Mouse (Mus musculus): ENCODE results near the gene Tnrc18.
A peak's percentile ranks its signal among the peaks of the same experiment; 100 is the strongest.

Gene Tnrc18

GRCm38 (mm10) chr5:142716056-142716455 lies 101.4 kb downstream of the Tnrc18 start:
- DNase-seq: no peak

DNA sequence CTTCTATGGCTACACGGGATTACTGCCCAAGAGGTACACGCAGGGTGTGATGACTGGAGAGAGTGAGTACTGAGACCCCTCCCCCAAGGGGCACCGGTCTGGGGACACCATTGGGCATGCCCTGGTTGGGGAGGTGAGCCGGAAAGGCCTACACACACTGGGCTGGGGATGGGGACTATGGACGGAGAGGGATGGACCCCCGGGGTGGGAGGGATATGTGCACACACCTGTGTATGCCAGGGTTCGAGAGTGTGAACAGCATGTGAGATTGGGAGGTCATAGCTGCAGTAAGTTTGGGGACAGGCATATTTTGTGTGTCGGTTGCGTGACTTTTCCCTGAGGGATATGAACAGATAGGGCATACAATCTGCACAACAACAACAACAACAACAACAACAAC lies 102.4 kb downstream of the Tnrc18 start:
- no peak for DNase-seq

DNA sequence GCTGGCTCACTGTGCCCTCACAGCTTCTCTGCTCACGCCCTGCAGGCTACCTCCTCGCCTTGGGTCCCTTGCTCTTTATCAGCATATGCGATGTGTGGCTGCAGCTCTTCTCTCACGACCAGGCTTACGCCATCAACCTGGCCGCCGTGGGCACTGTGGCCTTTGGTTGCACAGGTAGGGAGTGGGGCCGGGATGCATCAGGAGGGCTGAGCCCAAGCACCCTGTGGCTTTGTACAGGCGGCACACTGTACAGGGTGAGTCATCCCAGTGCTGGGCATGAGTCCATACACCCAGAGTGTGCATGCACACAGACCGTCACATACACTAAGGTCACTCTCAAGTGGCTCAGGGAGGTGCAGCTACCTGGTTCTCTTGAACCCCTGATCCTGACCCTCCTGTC lies 103.5 kb downstream of the Tnrc18 start:
- no peak for DNase-seq

DNA sequence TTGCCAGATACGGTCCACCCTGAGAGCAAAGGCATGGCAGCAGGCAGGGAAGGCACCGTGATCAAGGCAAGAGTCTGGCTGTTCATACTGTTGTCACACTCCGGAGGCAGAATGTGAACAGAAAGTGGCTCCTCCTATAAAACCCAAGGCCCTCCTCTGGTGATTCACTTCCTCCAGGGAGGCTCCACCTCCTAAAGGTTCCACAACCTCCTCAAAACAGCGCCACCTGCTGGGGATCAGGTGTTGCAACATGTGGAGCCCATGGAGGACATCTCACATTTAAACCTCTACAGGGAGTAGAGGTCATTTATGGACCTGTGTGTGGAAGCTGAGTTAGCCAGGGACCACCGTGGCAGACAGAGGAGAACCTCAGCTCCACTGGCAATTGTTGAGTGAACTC lies 105.1 kb downstream of the Tnrc18 start:
- DNase-seq: no peak

DNA sequence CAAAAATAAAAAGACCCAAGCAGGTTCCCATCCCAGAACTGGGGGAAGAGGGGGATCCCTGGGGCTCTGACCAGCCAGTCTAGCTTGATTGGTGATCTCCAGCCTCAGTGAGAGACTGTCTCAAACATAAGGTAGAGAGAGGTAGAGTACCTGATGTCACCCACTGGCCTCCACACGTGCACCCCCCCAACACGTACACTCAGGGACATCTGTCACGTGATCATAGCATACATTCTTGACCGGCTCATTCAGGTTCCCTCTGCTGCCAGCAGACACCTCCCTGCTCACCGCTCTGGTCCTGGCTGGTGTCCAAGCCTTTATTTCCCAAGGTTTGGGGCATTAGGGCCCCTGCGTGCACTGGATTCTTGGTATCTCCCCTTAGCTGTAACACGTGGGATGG lies 108.0 kb downstream of the Tnrc18 start:
- DNase-seq: no peak

- DNase-seq: no peak
Observed at GRCm38 (mm10) chr5:142707709-142708108, 109.8 kb downstream of the Tnrc18 start.

DNA sequence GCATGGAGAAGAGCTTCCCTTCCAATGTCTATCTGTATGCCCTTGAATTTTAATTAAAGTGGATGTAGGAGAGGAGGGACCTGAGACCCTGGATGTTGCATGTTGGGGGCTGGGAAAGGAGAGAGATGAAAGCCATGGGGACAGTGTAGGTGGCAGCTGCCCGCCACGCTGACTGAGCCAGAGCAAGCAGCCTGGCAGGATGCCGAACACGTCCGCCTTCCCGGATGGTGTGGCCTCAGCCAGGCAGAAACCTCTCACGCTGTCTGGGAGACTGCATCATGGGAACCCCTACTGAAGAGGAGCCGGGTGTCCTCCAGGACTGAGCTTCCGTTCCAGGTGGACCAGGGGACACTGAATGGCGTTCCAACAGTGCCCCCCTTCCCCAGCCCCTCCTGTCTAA lies 113.9 kb downstream of the Tnrc18 start:
- no peak for DNase-seq

DNA sequence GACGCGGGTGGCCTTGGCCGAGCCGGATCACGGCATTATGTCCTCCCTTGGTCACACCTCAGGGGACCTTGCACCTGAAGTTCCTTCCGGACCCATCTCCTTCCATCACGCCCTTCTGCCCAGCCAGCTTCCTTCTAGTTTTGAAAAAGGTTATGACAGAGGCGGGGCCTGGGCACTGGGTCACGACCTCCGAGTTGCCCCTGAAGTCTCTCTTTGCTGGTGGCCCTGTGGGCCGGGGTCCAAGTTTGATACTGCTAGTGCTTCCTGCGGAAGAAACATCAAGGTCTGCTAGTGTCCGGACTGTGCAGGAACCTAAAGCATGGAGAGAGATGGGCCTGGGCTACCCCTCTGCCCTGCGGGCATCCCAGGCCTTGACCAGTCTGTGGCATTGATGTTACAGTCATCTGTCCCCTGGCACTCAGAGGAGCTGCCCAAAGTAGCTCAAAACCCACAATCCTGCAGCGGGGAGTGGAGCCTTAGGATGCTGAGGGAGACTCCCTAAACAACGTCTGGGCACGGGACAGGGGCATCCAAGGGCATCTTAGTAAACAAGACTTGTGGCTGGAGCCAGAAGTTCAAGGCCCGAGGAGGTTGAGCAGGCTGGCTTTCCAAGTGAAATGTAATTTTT lies 114.8 kb downstream of the Tnrc18 start:
- peak in 1 of 2 experiments; percentile 42 for DNase-seq

GRCm38 (mm10) chr5:142701651-142702510 lies 115.6 kb downstream of the Tnrc18 start:
- peak; percentile 68 to 72 for DNase-seq

GRCm38 (mm10) chr5:142700842-142701589 lies 116.4 kb downstream of the Tnrc18 start:
- DNase-seq: peak; percentile 57 to 67

DNA sequence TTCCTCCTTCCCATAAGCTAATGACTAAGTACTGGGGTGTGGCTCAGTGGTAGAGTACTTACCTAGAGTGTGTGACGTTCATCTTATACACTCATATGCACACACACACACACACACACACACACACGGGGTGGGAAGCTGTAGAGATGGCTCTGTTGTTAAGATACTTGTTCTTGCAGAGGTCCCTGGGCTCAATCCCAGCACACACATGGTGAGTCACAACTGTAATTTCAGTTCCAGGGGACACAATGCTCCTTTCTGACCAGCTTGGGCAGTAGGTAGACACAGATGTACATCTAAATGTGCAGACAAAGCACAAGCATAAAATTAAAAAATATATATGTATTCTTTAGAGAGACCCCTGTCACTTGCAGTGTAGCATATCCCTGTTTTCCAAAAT lies 119.7 kb downstream of the Tnrc18 start:
- DNase-seq: no peak

GRCm38 (mm10) chr5:142696865-142697264 lies 120.6 kb downstream of the Tnrc18 start:
- DNase-seq: no peak

GRCm38 (mm10) chr5:142696258-142696657 lies 121.2 kb downstream of the Tnrc18 start:
- DNase-seq: no peak

- DNase-seq: peak; percentile 61 to 68
Observed at GRCm38 (mm10) chr5:142694627-142695340, 122.7 kb downstream of the Tnrc18 start.

DNA sequence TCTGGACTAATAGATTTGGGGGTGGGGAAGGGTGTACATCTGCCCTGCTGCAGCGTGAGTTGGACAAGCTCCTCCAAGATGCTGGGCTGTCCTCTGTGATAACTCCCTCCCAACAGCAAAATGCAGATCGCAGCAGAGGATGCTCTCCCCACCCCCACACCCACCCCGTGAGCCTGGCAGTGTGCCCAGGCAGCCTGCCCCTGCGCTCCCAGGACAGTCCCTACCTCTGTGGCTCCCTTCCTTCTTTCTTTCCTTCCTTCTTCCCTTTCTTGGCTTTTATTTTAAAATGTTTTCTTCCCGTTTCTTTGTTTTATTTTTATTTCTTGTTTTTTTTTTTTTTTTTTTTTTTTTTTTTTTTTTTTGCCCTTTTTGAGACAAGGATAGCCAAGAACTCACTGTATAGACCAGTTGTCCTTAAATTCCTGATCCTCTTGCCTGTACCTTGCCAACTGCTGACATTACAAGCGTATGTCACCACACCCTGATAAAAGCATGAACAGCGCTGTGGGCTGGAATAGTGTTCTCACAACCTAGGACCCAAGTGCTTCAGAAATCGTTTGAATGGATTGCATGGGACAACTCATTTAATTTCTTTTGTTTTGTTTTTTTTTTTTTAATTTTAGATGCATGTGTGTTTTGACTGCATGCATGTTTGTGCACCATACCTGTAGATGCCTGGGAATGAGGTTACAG lies 123.6 kb downstream of the Tnrc18 start:
- no peak for DNase-seq

GRCm38 (mm10) chr5:142692971-142693737 lies 124.3 kb downstream of the Tnrc18 start:
- no peak for DNase-seq

DNA sequence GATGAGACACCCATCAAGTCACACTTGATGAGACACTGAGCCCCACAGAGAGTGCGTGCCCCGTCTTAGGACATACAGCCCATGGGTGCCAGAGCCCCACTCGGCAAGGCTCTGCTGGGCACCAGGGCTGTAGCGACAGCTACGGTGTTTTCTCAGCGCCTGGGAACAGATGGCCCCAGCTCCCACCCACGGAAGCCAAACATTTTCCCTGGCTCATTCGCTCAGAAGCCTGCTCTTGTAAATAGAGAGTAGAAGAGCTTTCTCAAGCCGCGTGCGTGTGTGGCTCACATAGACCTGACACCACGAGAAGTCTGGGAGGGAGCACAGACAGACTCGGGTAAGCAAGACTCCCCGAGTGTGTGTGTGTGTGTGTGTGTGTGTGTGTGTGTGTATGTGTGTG lies 125.2 kb downstream of the Tnrc18 start, which contains the start of gene Slc29a4:
Slc29a4 (plus strand) TSS at position 265 of the 400 bp plus-strand sequence.
- no peak for DNase-seq

DNA sequence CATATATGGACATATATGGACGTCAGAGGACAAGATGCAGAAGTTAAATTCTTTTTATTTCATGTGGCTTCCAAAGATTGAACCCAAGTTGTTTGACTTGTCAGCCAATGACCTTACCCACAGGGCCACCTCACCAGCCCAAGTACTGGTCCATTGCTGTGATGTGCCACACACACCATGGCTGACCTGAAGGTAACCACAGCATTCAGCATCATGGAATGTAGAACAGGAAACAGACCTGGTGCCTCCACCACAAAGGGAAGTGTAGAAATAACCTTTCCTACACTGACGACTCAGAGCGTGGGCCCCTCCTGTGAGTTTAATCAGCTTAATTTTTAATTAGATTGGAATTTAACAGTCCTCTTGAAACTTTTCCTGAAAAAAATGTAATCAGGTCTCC lies 127.1 kb downstream of the Tnrc18 start:
- DNase-seq: no peak

DNA sequence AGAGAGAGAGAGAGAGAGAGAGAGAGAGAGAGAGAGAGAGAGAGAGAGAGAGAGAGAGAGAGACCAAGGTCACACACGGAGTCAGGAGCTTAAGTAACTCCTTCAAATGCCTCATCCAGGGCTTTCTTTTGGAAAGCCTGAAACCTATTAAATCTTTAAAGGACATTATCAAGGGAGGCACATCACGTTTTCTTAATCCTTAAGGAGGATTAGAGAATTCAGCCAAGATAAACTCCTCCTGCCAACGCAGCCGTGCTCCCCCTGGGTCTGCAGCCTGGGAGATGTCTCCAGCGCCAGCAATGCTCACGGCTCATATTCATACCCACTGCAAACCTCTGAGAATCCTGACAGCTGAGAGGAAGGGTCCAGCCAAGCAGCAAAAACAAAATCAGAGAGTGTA lies 128.6 kb downstream of the Tnrc18 start:
- DNase-seq: no peak

GRCm38 (mm10) chr5:142682529-142682928 lies 134.9 kb downstream of the Tnrc18 start:
- no peak for DNase-seq

DNA sequence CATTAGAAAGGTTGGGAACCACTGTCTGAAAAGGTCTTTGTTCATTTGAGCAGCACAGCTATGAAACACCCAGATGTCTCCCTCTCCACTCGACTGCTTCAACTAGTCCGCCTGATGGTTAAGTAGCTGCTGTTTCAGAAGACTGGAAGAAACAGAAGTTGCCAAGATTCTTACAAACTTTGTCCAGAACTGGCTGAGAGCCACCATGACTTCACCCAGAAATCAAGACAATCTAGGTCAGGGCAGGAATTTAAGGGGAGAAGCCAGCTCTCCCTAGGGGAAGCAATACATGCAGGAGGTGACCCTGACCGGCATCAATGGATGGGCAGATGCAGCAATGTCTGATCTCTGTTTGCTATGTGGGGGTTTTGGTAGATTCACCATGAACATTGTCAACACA lies 135.6 kb downstream of the Tnrc18 start:
- no peak for DNase-seq
